Mouse (Mus musculus): ENCODE measurements around the gene Zbtb3.

- TF ChIP-seq ETS1 (conservative IDR thresholded peaks at IDR 0.05; ENCODE audit: low read depth, low read length) (no peak), NRF1 (IDR thresholded peaks at IDR 0.05; ENCODE audit: low read depth, low read length) (no peak), POLR2AphosphoS2 (IDR thresholded peaks at IDR 0.05; ENCODE audit: low read depth, low read length) (no peak), TBP (conservative IDR thresholded peaks at IDR 0.05; ENCODE audit: low read depth, low read length) (no peak), MAFK (IDR thresholded peaks at IDR 0.05; ENCODE audit: insufficient replicate concordance, low read length) (no peak), CTCF (conservative IDR thresholded peaks at IDR 0.05 in 1 of 2, IDR thresholded peaks at IDR 0.05 in 1 of 2; ENCODE audit: low read depth in 2 of 2, low read length in 2 of 2) (no peak; a peak in 1 of 4 replicates), ELF1 (IDR thresholded peaks at IDR 0.05; ENCODE audit: low read depth, low read length) (no peak), EP300 (IDR thresholded peaks at IDR 0.05; ENCODE audit: low read length) (no peak), POLR2A (IDR thresholded peaks at IDR 0.05; ENCODE audit: low read depth, low read length) (0 out of 2 replicates have a peak, but pooled peaks have one; percentile 29)
These were observed 14.6 kb downstream of the Zbtb3 start for GRCm38 (mm10) chr19:8817001-8817400.
